Mouse (Mus musculus): ENCODE results near the gene Sema3b. TPM values are rescaled to one million over a fixed set of nuclear protein-coding genes. Genes with fewer than 3 reads are reported as not detected.
A peak's percentile ranks its signal among the peaks of the same experiment; 100 is the strongest.

The Sema3b gene
- total RNA-seq, 4 experiments from 2014 or later: 5.0 to 7.7 (median 6.2) TPM

GRCm38 (mm10) chr9:107632478-107632877 is 23.4 kb upstream of the Sema3b start:
- no peak for DNase-seq

DNA sequence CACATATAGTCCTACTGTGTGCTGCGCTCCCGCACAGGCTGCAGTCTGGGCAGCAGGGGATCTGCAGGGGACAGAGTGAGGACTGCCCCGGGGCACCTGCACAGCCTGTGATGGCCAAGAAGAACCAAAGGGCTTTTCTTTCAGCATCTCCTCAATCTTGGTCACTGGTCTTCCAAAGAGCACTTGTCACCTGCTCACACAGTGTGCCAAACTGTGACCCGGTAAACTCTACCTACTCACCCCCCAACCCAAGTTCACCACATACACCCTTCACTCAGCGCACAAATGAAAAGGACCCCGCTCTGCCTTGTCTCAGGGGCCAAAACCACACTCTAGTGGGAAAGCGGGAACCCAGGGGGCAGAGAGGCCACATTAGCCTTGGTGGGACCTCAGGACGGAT is 22.8 kb upstream of the Sema3b start:
- no peak for DNase-seq

- DNase-seq: no peak
These were observed 22.3 kb upstream of the Sema3b start for GRCm38 (mm10) chr9:107631311-107631826.

DNA sequence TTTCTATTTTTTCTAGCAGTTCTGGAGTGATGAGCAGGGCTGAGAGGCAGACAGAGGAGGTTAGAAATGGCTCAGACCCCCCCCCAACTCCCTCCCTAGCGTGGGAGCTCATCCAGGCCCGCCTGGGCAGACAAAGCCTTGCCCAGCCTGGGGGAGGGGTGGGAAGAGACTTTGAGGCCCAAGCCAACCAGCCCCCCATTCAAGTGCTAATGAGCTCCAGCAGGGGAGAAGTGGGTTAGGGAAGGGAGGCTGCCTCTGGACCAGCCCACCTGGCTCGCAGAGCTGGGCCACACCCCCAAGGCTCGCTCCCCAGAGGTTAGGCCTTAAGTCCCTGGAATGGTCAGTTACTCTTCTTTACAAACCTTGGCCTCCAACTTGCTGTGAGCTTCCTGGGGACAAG is 21.5 kb upstream of the Sema3b start:
- no peak for DNase-seq

GRCm38 (mm10) chr9:107629901-107630425 is 20.9 kb upstream of the Sema3b start:
- DNase-seq: no peak

DNA sequence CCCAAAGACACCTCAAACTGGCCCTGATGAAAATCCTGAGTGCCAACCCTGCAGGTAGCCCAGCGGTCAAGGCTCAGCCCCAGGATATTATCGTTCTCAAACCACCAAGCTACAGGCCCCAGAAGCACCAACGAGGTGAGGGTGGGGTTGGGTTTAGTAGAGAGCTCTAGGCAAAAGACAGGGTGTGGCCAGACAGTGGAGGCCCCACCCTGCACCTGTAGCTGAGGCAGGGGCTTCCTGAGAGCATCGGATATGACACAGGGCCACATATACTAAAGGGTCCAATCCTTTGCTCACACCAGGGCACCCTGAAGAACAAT is 20.3 kb upstream of the Sema3b start:
- no peak for DNase-seq

GRCm38 (mm10) chr9:107628721-107629410 is 19.8 kb upstream of the Sema3b start:
- no peak for DNase-seq

DNA sequence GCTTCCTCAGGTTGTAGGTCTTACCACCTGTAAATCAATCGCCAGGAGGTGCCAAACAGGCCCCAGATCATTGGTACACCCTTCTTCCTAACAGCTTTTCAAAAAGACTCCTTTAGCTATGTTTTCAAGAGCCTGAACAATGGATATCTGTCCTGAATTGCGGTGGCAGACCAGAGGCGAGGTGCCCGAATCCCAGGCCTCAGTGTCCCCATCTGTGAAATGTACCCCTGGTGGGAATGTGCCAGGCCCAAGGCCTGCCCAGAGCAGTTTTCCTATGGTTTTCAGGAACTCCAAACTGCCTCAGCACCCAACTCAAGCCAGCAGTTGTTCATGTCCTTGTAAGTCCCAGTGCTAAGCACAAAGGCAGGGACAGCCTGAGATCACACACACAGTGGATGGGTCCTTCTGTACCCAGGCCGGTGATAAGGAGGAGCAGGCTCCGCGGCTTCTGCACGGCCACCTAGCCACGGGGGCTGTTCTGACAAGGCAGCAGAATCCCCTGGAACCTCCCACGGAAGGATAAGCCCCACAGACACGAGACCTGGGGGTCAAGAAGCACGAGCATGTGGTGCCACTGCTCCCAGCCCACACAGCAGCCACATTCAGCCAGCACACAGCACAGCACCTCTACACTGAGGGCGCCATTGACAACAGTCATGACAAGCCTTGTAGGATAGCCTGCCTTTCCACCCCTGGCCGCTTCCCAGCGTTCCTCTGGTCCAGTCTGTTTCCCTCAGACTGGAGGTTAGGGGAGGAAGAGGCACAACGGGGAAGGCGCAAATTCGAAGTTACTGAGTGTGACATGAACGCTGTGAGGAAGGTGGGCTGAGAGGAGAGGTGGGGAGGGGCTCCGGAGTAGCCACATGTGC is 18.6 kb upstream of the Sema3b start:
- no peak for DNase-seq

GRCm38 (mm10) chr9:107626844-107627277 is 17.8 kb upstream of the Sema3b start:
- DNase-seq: peak; percentile 61

DNA sequence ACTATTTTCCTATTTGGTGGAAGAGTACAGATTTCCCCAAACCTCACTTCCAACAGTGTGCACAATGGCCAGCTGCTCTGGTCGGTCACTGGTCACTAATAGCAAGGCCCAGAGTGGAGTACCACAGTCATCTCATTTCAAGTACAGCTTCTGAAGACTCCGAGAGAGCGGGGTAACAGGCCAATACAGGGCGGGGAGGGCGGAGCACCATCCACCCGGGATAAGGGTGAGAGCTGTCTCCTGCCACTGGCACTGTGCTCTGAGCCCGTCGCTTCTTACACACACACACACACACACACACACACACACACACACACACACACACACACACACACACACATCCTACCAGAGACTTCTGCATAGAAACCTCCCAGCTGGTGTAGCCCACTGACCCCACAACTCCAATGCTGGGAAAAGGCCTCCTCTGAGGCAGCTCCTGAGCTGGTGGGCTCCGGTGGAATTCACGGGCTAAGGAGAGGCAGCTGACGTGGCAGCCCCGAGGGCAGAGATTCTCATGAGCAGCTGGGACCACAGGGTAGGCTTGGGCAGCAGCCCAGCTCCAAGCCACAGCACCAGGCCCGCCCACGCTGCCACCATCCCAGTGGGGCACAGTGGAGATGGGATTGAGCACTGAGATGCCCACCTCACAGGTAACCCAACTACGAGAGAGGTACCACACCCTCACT is 17.3 kb upstream of the Sema3b start:
- no peak for DNase-seq

DNA sequence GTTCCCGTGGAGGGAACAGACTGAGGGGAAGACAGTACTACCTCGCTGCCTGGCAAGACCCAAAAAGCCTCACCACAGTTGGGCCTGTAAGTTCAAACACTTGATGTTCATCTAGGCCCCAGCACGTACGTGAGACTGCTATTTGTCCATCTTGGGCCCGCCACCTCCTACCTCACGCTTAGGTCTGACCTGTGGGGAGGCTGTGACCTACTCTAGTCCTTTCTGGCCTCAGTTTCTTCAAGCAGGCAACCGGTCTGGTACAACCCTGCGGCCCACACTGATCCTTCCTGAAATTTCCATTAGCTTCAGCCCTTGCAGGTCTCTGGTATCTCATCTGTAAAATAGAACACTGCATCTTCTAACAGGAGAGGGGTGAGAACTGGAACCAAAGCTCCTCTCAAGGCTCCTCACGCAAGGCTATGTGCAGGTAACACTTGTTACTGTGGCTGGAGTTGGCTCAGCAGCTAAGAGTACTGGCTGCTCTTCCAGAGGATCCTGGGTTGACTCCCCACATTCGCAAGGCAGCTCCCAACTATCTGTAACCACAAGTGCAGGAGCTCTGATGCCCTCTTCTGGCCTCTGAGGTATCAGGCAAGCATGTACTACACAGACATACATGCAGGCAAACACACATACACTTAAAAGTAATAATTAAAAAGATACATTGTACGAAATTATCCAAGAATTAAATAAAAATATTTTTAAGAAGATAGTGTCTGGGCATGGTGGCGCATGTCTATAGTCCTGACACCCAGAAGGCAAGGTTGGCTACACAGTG is 16.5 kb upstream of the Sema3b start:
- DNase-seq: no peak

DNA sequence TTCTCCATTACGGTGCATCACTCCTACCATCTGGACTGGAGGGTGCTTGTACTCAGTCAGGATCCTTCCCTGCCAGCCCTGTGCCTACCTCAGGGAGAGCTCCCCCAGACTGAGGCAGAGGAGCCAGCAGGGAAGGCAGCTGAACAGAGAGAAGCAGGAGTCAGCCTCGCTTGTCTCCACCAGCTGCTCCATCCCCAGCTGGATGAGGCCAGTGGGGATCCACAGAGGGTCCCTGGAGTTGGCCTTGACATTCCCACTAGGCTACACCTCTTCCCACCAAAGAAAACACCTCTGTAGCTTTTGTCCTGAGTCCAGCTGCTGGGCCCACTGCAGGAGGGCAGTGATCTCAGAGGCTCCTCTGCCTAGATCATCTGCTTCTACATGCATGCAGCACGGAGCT is 15.9 kb upstream of the Sema3b start:
- no peak for DNase-seq

GRCm38 (mm10) chr9:107624539-107624938 is 15.5 kb upstream of the Sema3b start:
- DNase-seq: no peak

GRCm38 (mm10) chr9:107620954-107621353 is 11.9 kb upstream of the Sema3b start:
- DNase-seq: no peak

GRCm38 (mm10) chr9:107619546-107619879 is 10.5 kb upstream of the Sema3b start:
- no peak for DNase-seq

DNA sequence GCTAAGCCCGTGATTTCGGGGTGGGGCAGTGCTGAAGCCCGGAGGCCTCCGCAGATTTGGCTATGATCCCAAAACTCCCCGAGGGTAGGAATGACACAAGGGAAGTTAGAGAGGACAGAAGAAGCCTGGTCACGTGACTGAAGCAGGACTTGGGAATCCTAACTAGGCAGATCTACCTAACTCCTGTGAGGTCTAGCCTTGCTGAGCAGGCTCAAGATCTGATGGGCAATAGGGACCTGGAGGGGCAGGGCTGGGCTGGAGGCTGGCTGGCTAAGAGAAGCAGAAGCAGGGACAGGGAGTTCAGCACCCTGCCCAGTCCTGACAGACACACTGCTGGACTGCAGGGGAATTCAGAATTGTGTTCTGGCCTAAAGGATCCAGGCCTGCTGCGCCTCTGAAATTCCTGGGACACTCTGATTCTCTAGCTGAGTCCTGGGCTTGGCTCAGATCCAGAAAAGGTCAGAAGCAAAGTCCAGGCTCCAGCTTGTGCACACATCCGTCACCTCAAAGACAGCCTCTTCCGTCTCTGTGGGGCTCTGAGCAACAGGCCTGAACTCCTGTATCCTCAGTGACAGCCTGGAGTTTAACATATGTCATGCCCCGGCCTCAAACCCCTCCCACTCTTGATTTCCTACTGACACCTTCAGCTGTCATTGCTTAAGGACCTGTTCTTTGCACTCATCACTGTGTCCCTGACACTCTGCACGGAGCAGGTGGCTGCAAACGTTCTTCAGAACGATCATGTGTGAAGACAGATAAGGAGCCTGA is 9.9 kb upstream of the Sema3b start:
- peak; percentile 59 for DNase-seq

GRCm38 (mm10) chr9:107618098-107618497 is 9.1 kb upstream of the Sema3b start:
- no peak for DNase-seq

DNA sequence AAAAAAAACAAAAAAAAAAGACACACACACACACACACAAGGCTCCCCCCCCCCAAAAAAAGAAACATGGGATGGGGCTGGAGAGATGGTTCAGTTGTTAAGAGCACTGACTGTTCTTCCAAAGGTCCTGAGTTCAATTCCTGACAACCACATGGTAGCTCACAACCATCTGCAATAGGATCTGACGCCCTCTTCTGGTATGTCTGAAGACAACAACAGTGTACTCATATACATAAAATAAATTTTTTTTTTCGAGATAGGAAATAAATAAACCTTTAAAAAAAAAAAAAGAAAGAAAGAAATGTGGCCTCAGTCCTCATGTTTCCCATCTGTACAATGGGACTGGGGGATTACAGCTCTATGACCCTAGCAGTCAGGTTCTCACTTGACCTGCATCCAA is 8.4 kb upstream of the Sema3b start:
- DNase-seq: no peak

DNA sequence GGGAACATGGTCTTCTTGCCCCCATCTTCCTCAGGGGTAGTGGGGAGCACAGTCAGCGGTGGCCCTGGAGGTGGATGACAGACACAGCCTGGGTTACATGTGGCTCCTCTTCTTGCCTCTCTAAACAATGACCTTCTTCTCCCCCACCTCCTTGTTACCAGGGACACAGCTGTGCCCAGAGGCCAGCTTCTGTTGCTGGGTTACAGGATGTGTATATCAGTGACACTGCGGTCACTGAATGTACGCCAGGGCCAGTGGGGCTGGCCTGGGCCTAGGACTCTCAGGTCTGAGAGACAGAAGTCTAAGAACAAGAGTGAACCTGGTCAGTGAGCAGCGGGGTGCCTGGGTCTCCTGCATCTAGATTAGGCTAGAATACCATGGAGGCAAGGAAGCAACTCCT is 6.0 kb upstream of the Sema3b start:
- DNase-seq: no peak

- DNase-seq: no peak
These were observed 4.0 kb upstream of the Sema3b start for GRCm38 (mm10) chr9:107612945-107613569.

Data from adrenal gland, adult 8-10 months (tissue).